Mouse (Mus musculus) ES-Bruce4 (cell line): ENCODE results near the gene Cplx3.

Experiments used
- CTCF ChIP-seq: IDR thresholded peaks from one replicate; pipeline ENCODE4 v1.8.1; 2011; ENCODE audit warnings: low read depth, low read length
- EP300 ChIP-seq: IDR thresholded peaks from 2 replicates; pipeline ENCODE4 v1.6.1; 2011; ENCODE audit warnings: low read depth, low read length; ENCODE audit not compliant: insufficient read depth

DNA sequence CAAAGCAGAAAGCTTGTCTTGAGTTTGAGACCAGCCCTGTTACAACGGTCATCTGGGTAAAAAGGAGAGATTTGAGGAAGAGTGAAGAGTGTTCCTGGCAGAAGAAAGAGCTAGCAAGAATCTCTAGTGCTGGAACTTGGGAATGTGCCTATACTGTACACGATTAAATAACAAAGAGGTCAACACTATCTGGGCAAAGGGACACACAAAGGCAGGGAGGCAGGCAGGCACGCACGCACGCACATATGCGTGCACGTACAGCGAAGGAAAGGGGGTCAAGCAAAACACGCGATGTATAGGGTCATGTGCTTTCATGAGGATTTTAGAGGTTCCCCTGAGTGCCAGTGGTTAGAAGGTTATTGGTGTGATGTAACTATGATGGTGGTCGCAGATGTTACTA is 53.0 kb downstream of the Cplx3 start:
- no peak for TF ChIP-seq EP300
- TF ChIP-seq CTCF, result no peak
